Mouse (Mus musculus) activated CD4-positive, CD25-positive, alpha-beta regulatory T cell, adult 4 months (primary cell): ENCODE measurements around the gene Usp47. TPM values are rescaled to one million over a fixed set of nuclear protein-coding genes. Genes with fewer than 3 reads are reported as not detected.

Source experiments
- ATAC-seq: one replicate; pipeline ENCODE4 v1.8.0; 2017
- polyA plus RNA-seq, 2 experiments: library from polyadenylated mRNA; unstranded; fragments of 100-300 nt; shearing (Covaris generic); gene quantifications; one replicate each; pipeline ENCODE4 v1.2.1; 2017

Usp47 gene
- polyA plus RNA-seq, 2 experiments from 2014 or later: 16.1 to 17.5 TPM

- ATAC-seq: no peak
Measured at GRCm38 (mm10) chr7:112158316-112158741, 135.0 kb downstream of the Usp47 start.

- no peak for ATAC-seq
Measured at GRCm38 (mm10) chr7:112158942-112159341, 135.6 kb downstream of the Usp47 start, which contains the start of gene Dkk3. Dkk3 (minus strand) TSS chr7:112159057.

- ATAC-seq: no peak
Measured at GRCm38 (mm10) chr7:112159835-112160234, 136.5 kb downstream of the Usp47 start.

Other genes with a start within 250 kb of the Usp47 start
- not detected for gene Galnt18, start 243.5 kb upstream of the Usp47 start, polyA plus RNA-seq
- under 1 TPM; 0.42 to 0.54 TPM for gene Dkk3, start 135.6 kb downstream of the Usp47 start, polyA plus RNA-seq
- gene Mical2, start 202.4 kb downstream of the Usp47 start, polyA plus RNA-seq: 1 to 10 TPM; 1.2 to 3.0 TPM